Mouse (Mus musculus) CH12.LX (cell line): ENCODE measurements at regions not wholly inside any gene's neighbourhood (a gene's known extent, or its start where the extent isn't known, plus 50 kb on each side); places are given as distances from the start of the nearest gene placed in this dataset.

Experiments used
- DNase-seq: peaks from one replicate; pipeline ENCODE4 v3.0.0-alpha.2; 2013; ENCODE audit errors: extremely low read depth
- H3K27ac ChIP-seq: 2 replicates; pipeline ENCODE4 v1.5.1; 2012; ENCODE audit warnings: low read depth, mild to moderate bottlenecking, control low read depth, moderate library complexity; ENCODE audit not compliant: insufficient read depth
- H3K27me3 ChIP-seq: replicated peaks from 2 replicates; pipeline ENCODE3; 2012; ENCODE audit warnings: inconsistent platforms
- H3K36me3 ChIP-seq, 2 experiments: replicated peaks in 1 of 2; 2 replicates each; pipeline versions ENCODE3 to v1.6.1; 2012; ENCODE audit warnings: inconsistent platforms in 1 of 2, low read length in 1 of 2, mild to moderate bottlenecking in 1 of 2, mixed read lengths in 1 of 2, moderate library complexity in 1 of 2; ENCODE audit not compliant: control insufficient read depth in 1 of 2, insufficient read depth in 1 of 2
- H3K4me1 ChIP-seq, 2 experiments: 2 replicates each; pipeline ENCODE4 v1.6.1; 2012; ENCODE audit warnings: inconsistent platforms in 1 of 2, moderate library complexity in 1 of 2; ENCODE audit not compliant: insufficient read depth in 2 of 2, control insufficient read depth in 1 of 2
- H3K4me2 ChIP-seq: 2 replicates; pipeline ENCODE4 v1.6.1; 2012; ENCODE audit warnings: low read depth, mild to moderate bottlenecking, control low read depth; ENCODE audit not compliant: poor library complexity, insufficient read depth, severe bottlenecking
- H3K4me3 ChIP-seq, 3 experiments: fragments of 150-350 bp in 1 of 3; sonication (generic) in 1 of 3; replicated peaks in 1 of 3; 2 replicates each; pipeline versions ENCODE3 to v1.5.1; 2011 to 2012; ENCODE audit warnings: low read depth in 2 of 3, low read length in 2 of 3, mild to moderate bottlenecking in 2 of 3, moderate library complexity in 2 of 3, control low read depth in 1 of 3, improper control_type of control experiment in 1 of 3, inconsistent platforms in 1 of 3, mixed read lengths in 1 of 3; ENCODE audit not compliant: poor library complexity in 1 of 3
- H3K79me2 ChIP-seq: replicated peaks from 2 replicates; pipeline ENCODE4 v1.6.1; 2012; ENCODE audit warnings: mild to moderate bottlenecking, moderate library complexity; ENCODE audit not compliant: control insufficient read depth, poor library complexity, insufficient read depth, severe bottlenecking; ENCODE audit errors: extremely low read depth
- H3K9ac ChIP-seq: 2 replicates; pipeline ENCODE4 v1.6.1; 2012; ENCODE audit warnings: low read depth, mild to moderate bottlenecking, control low read depth, moderate library complexity; ENCODE audit not compliant: insufficient read depth
- H3K9me3 ChIP-seq: replicated peaks from 2 replicates; pipeline ENCODE3; 2012; ENCODE audit warnings: low read length, inconsistent platforms, mixed read lengths
- BHLHE40 ChIP-seq: IDR thresholded peaks from 2 replicates; pipeline ENCODE4 v1.6.1; 2011; ENCODE audit warnings: mild to moderate bottlenecking, low read depth, low read length, improper control_type of control experiment
- CHD1 ChIP-seq: IDR thresholded peaks from 2 replicates; pipeline ENCODE4 v1.6.1; 2012; ENCODE audit warnings: low read depth, low read length, improper control_type of control experiment, inconsistent platforms
- CHD2 ChIP-seq: IDR thresholded peaks from 2 replicates; pipeline ENCODE4 v1.6.1; 2011; ENCODE audit warnings: low read length, improper control_type of control experiment
- CTCF ChIP-seq, 2 experiments: IDR thresholded peaks in 1 of 2; conservative IDR thresholded peaks in 1 of 2; 2 replicates each; pipeline ENCODE4 v1.5.1; 2011 to 2012; ENCODE audit warnings: low read depth in 2 of 2, low read length in 2 of 2, improper control_type of control experiment in 1 of 2, inconsistent platforms in 1 of 2, mild to moderate bottlenecking in 1 of 2, moderate library complexity in 1 of 2
- E2F4 ChIP-seq: IDR thresholded peaks from 2 replicates; pipeline ENCODE4 v1.6.1; 2011; ENCODE audit warnings: low read depth, low read length, improper control_type of control experiment; ENCODE audit not compliant: insufficient replicate concordance
- ELF1 ChIP-seq: IDR thresholded peaks from 2 replicates; pipeline ENCODE4 v1.6.1; 2014; ENCODE audit warnings: low read depth, mild to moderate bottlenecking, inconsistent platforms, low read length, improper control_type of control experiment
- EP300 ChIP-seq: IDR thresholded peaks from 2 replicates; pipeline ENCODE4 v1.6.1; 2011; ENCODE audit warnings: low read length, improper control_type of control experiment
- ETS1 ChIP-seq: conservative IDR thresholded peaks from 2 replicates; pipeline ENCODE4 v1.6.1; 2012; ENCODE audit warnings: low read depth, mild to moderate bottlenecking, inconsistent platforms, low read length, improper control_type of control experiment, moderate library complexity
- GABPA ChIP-seq: IDR thresholded peaks from 2 replicates; pipeline ENCODE4 v1.6.1; 2012; ENCODE audit warnings: low read depth, low read length, improper control_type of control experiment, inconsistent platforms; ENCODE audit not compliant: insufficient replicate concordance
- HCFC1 ChIP-seq: IDR thresholded peaks from 2 replicates; pipeline ENCODE4 v1.6.1; 2012; ENCODE audit warnings: low read depth, mild to moderate bottlenecking, inconsistent platforms, low read length, improper control_type of control experiment
- IRF4 ChIP-seq: IDR thresholded peaks from 2 replicates; pipeline ENCODE4 v1.6.1; 2014; ENCODE audit warnings: low read depth, mild to moderate bottlenecking, inconsistent platforms, low read length, improper control_type of control experiment
- JUND ChIP-seq: conservative IDR thresholded peaks from 2 replicates; pipeline ENCODE4 v1.6.1; 2011; ENCODE audit warnings: low read depth, low read length, improper control_type of control experiment
- MAX ChIP-seq: IDR thresholded peaks from 2 replicates; pipeline ENCODE4 v1.6.1; 2011; ENCODE audit warnings: low read length, improper control_type of control experiment
- MXI1 ChIP-seq: IDR thresholded peaks from 2 replicates; pipeline ENCODE4 v1.6.1; 2011; ENCODE audit warnings: mild to moderate bottlenecking, low read depth, low read length, improper control_type of control experiment
- NRF1 ChIP-seq: IDR thresholded peaks from 2 replicates; pipeline ENCODE4 v1.6.1; 2014; ENCODE audit warnings: low read depth, mild to moderate bottlenecking, inconsistent platforms, low read length, improper control_type of control experiment, moderate library complexity
- PAX5 ChIP-seq: IDR thresholded peaks from 2 replicates; pipeline ENCODE4 v1.6.1; 2012; ENCODE audit warnings: low read length, inconsistent platforms, mixed read lengths
- POLR2A ChIP-seq: IDR thresholded peaks from 2 replicates; pipeline ENCODE4 v1.6.1; 2011; ENCODE audit warnings: low read depth, mild to moderate bottlenecking, improper control_type of control experiment, low read length
- RAD21 ChIP-seq: IDR thresholded peaks from 2 replicates; pipeline ENCODE4 v1.6.1; 2011; ENCODE audit warnings: low read depth, mild to moderate bottlenecking, low read length, improper control_type of control experiment, moderate library complexity
- SMC3 ChIP-seq: IDR thresholded peaks from 2 replicates; pipeline ENCODE4 v1.6.1; 2011; ENCODE audit warnings: low read depth, low read length, improper control_type of control experiment
- UBTF ChIP-seq: IDR thresholded peaks from 2 replicates; pipeline ENCODE4 v1.6.1; 2012; ENCODE audit warnings: low read depth, mild to moderate bottlenecking, inconsistent platforms, low read length, improper control_type of control experiment, moderate library complexity
- ZKSCAN1 ChIP-seq: IDR thresholded peaks from 2 replicates; pipeline ENCODE4 v1.6.1; 2012; ENCODE audit warnings: low read depth, inconsistent platforms, low read length, improper control_type of control experiment, borderline replicate concordance
- ZMIZ1 ChIP-seq: IDR thresholded peaks from 2 replicates; pipeline ENCODE4 v1.6.1; 2012; ENCODE audit warnings: low read depth, mild to moderate bottlenecking, inconsistent platforms, low read length, improper control_type of control experiment
- ZNF384 ChIP-seq: IDR thresholded peaks from 2 replicates; pipeline ENCODE4 v1.6.1; 2012; ENCODE audit warnings: low read depth, low read length, improper control_type of control experiment, inconsistent platforms
- dilution Hi-C: fragments of 300-500 bp; cut with MboI; formaldehyde crosslinking; loops from 2 replicates; pipeline ENCODE4 v1.14.3; 2020; ENCODE audit warnings: low sequenced_read_pairs; ENCODE audit not compliant: extremely low pct_unique_long_range_greater_than_20kb, extremely low pct_ligation_motif_present
- in situ Hi-C: fragments of 300-500 bp; cut with MboI; formaldehyde crosslinking; loops from 3 replicates; pipeline ENCODE4 v1.14.3; 2019; ENCODE audit warnings: low sequenced_read_pairs, low pct_ligation_motif_present, low pct_unique_long_range_greater_than_20kb, mixed read lengths

DNA sequence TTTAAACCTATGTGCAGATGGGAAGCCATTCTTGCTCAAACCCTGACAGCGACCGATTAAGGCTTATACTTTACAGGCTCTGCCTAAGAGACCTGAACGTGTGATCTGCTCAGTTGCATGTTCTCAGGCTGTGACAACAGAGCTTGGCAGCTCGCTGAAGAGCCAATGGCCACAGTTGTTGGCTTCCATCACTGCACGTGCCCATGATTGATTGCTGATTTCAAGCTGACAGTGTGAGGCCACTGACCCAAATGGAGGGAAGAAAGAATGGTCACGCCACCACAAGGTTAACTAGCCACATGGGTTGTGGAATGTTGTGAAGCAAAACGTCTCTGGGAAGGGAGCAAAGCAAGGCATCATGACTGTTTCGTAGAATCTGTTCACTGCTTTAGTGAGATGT lies 303.8 kb downstream of the Gadd45g start:
- H3K9ac ChIP-seq: no peak overlapping the region
- peaks cover 15 to 42% of the 10 kb centered on the region in 2 experiments for H3K4me1 ChIP-seq
- H3K27me3 ChIP-seq: no peaks in the 10 kb centered on the region
- in situ Hi-C loops: no loop called here
- H3K4me3 ChIP-seq: no peak overlapping the region
- no peak overlapping the region for H3K4me2 ChIP-seq
- dilution Hi-C loops: no loop called here
- DNase-seq: no peak
- peaks cover 13% of the 10 kb centered on the region for H3K9me3 ChIP-seq
- no peak overlapping the region for H3K27ac ChIP-seq
- no peaks in the 10 kb centered on the region for H3K36me3 ChIP-seq
- TF ChIP-seq ELF1 (no peak), MAX (no peak), JUND (no peak), ETS1 (no peak), GABPA (no peak), PAX5 (no peak), ZMIZ1 (no peak), POLR2A (no peak), UBTF (no peak)
- H3K79me2 ChIP-seq: no peaks in the 10 kb centered on the region

DNA sequence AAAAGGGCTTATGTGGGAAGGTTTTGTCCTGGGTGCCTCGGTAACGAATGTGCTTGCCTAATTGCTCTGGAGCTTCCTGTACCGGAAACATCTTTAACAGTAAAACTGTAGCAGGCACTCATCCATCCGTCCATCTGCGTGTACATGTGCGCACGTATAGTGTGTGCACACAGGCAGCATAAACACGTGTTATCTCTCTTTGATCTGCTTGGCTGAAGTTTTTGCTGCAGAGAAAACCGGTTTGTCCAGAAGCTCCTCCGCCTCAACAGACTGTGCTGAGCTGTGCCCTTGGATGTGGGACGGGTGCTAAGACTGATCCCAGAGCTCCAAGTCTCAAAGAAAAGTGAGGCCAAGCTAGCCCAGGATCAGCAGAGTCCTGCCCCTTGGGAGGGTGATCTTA lies 305.3 kb downstream of the Gadd45g start:
- no peak for DNase-seq
- TF ChIP-seq MXI1 (no peak), CTCF (conservative IDR thresholded peaks at IDR 0.05 in 1 of 2, IDR thresholded peaks at IDR 0.05 in 1 of 2; ENCODE audit: low read depth in 2 of 2, low read length in 2 of 2) (no peak), CHD1 (no peak), RAD21 (no peak), SMC3 (no peak), EP300 (no peak), BHLHE40 (no peak), ZNF384 (no peak), ELF1 (no peak), CHD2 (no peak), UBTF (no peak), HCFC1 (no peak), ETS1 (no peak), IRF4 (no peak), NRF1 (no peak), E2F4 (no peak), PAX5 (no peak), ZKSCAN1 (no peak)
- H3K9ac ChIP-seq: no peak overlapping the region
- H3K27me3 ChIP-seq: no peaks in the 10 kb centered on the region
- H3K4me2 ChIP-seq: no peak overlapping the region
- peaks cover 9% of the 10 kb centered on the region for H3K9me3 ChIP-seq
- dilution Hi-C loops (no loop called here), in situ Hi-C loops (no loop called here)
- no peaks in the 10 kb centered on the region for H3K36me3 ChIP-seq
- H3K27ac ChIP-seq: no peak overlapping the region
- no peak overlapping the region for H3K4me3 ChIP-seq
- H3K79me2 ChIP-seq: no peaks in the 10 kb centered on the region
- peaks cover 24 to 54% of the 10 kb centered on the region in 2 experiments for H3K4me1 ChIP-seq
